Mouse (Mus musculus): ENCODE measurements around the gene Mybpc3. TPM values are rescaled to one million over a fixed set of nuclear protein-coding genes. Genes with fewer than 3 reads are reported as not detected.

Gene Mybpc3
- total RNA-seq (2017) = 0.09 and 0.15 TPM in 2 replicates

GRCm38 (mm10) chr2:91117585-91118275 lies at the start of gene Mybpc3:
Gene Mybpc3, plus strand, starts transcription at chr2:91118144.
- no peak for ATAC-seq (replicated peaks; ENCODE audit: low read depth, poor library complexity, severe bottlenecking)

- no peak for ATAC-seq (replicated peaks; ENCODE audit: low read depth, poor library complexity, severe bottlenecking)
Observed at GRCm38 (mm10) chr2:91068162-91068871, 49.6 kb upstream of the Mybpc3 start.

- no peak for ATAC-seq (replicated peaks; ENCODE audit: low read depth, poor library complexity, severe bottlenecking)
Observed at GRCm38 (mm10) chr2:91068872-91069165, 49.1 kb upstream of the Mybpc3 start.

GRCm38 (mm10) chr2:91069306-91070000 lies 48.5 kb upstream of the Mybpc3 start:
- ATAC-seq (replicated peaks; ENCODE audit: low read depth, poor library complexity, severe bottlenecking) = no peak

DNA sequence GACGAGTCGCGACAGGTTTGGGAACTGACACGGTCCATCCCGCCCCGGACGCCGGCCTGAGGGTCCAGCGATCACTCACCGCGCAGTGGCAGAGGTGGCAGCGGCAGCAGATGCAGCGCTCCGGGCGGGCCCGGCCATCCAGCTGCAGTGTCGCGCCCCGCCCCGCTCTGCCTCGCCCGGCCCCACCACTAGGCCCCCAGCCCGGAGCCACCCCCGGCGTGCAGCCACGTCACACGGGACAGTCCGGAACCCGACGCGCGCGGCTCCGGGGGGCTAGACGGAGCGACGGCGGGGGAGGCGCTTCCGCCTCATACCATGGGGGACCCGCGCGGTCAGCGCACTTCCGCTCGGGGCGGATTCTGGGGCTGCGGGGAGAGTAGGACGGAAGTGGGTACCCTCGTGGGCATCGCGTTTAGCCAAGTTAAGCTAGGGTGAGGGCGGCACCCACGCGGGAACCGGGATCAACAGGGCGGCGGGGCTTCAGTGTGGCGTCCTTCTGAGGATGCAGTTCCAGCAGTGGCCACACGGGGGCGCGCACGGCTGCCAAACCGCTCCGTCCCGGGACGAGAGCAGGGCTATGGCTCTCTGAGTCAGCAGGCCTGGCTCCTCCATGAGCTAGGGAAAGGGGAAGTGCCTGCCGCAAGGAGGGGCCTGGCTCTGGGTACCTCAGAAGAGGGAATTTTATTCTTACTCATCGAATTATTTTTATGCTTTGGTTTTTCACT lies 47.7 kb upstream of the Mybpc3 start, which contains the start of gene Slc39a13:
Gene Slc39a13, minus strand, starts transcription at position 342 of the 725 bp plus-strand sequence.
- ATAC-seq (replicated peaks; ENCODE audit: low read depth, poor library complexity, severe bottlenecking) = peak; percentile 92

DNA sequence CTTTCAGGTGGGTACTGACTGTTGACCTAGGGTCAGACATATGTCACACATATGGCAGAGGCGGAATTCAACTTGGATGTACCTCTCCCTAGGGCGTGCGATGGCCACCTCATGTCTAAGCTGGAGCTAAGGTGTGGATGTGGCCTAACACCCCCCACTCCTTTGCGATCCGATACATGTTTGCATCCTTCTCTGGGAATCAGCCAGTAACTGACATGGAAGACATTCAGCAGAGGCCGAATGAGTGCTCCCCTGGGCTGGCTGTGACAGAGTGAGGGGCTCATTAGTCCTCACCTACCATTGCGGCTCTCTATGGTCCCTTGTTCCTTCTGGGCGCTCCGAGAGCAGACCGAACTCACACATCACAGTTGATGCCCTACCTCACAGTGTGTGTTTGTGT lies 46.9 kb upstream of the Mybpc3 start:
- ATAC-seq (replicated peaks; ENCODE audit: low read depth, poor library complexity, severe bottlenecking) = no peak

DNA sequence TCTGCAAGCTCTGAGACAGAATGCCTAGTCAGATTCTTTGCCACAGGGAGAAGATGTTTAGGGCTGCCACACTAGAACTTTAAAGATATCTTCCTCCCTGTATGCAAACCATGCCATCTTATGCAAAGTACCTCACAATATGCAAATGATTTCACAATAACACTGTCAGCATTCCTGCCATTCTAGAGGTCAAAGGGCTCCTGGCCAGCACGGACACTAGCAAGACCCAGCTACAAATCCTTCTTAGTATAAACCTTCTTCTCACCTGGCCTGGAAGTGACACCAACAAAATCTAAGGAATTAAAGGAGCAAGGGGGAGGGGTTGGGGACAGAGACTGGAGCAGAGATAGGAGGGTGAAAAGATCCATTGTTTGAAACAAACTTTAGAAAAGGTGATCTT lies 45.9 kb upstream of the Mybpc3 start:
- no peak for ATAC-seq (replicated peaks; ENCODE audit: low read depth, poor library complexity, severe bottlenecking)

GRCm38 (mm10) chr2:91077957-91078313 lies 40.0 kb upstream of the Mybpc3 start:
- ATAC-seq (replicated peaks; ENCODE audit: low read depth, poor library complexity, severe bottlenecking) = no peak

- ATAC-seq (replicated peaks; ENCODE audit: low read depth, poor library complexity, severe bottlenecking) = peak; percentile 16
Observed at GRCm38 (mm10) chr2:91078314-91079025, 39.5 kb upstream of the Mybpc3 start.

DNA sequence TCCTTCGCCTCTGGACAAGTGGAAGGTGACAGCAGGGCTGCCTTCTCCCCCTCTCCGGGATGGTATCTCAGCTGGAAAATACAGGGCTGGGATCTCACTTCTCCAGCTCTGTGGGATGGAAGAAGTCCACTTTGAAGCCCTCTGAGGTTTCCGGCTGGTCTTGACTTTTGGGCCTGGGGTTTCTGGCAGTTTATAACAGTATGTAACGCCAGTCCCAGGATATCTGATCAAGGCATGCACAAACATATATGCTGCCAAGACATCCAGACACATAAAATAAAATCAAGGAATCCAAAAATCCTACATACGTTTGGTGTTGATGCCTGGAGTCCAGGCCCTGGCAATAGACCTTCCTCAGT lies 38.9 kb upstream of the Mybpc3 start:
- ATAC-seq (replicated peaks; ENCODE audit: low read depth, poor library complexity, severe bottlenecking) = no peak

GRCm38 (mm10) chr2:91080784-91081513 lies 37.0 kb upstream of the Mybpc3 start:
- ATAC-seq (replicated peaks; ENCODE audit: low read depth, poor library complexity, severe bottlenecking) = peak; percentile 24

DNA sequence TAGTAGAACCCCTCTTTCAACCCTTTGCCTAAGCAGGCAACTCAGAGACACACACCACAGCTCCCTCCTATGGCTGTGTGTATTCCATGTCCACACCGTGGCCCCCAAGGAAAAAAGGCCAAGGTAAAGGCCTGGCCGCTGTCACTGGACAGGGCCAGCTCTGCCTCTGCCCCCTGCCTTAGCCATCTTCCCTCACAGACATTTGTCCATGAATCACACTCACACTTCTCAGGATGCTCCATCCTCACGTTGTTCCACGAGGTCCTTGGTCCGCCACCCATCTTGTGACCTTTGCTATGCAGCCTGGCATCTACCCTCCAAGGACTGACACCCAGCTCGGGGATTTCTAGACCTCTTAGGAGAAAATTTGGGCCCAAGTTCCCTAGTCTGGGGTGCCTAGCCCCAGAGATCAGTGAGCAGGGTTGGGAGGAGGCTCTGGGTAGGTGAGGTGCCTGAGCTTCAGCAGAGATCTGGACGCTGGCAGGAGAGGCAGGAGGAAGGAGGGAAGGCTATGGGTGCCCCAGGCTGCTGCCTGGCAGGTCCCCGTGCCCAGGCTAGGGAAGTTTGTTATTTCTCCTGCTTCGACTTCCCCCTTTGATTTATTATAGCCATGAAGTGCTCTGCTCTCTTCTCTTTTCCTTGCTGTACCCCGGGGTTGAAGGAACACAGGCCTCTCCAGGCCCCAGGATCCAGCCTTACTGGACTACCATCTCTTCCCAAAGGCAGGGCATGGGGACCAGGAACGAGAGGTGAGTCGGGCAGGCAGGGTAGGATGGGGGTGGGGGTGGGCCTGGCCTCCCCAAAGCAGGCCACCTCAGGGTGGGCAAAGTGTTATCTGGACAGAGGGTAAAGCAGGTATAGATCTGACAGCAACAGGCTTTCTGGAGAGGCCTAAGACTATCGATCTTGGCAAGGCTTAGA lies 35.9 kb upstream of the Mybpc3 start, which contains the start of gene Spi1:
Gene Spi1, plus strand, starts transcription at position 616 of the 921 bp plus-strand sequence.
- ATAC-seq (replicated peaks; ENCODE audit: low read depth, poor library complexity, severe bottlenecking) = no peak

DNA sequence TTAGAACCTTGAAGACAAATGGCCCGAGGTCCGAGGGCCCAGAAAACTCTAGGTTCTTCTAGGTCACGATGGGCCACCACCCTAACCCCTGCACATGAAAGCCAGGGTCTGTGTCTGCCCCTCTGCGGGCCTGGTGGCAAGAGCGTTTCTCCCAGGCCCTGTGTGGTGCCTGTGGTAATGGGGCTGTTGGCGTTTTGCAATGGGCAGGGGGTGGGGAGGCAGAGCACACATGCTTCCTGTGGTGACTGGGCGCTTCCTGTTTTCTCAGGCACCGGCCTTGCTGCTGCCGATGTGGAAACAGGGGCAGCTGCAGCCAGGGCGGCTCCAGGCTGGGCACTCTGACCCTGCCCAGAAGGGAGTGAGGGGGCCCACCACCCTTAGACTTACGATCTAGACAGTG lies 35.1 kb upstream of the Mybpc3 start:
- ATAC-seq (replicated peaks; ENCODE audit: low read depth, poor library complexity, severe bottlenecking) = peak; percentile 77

GRCm38 (mm10) chr2:91083366-91083940 lies 34.5 kb upstream of the Mybpc3 start:
- ATAC-seq (replicated peaks; ENCODE audit: low read depth, poor library complexity, severe bottlenecking) = peak; percentile 1; the same call in 1 of the 2 replicates

DNA sequence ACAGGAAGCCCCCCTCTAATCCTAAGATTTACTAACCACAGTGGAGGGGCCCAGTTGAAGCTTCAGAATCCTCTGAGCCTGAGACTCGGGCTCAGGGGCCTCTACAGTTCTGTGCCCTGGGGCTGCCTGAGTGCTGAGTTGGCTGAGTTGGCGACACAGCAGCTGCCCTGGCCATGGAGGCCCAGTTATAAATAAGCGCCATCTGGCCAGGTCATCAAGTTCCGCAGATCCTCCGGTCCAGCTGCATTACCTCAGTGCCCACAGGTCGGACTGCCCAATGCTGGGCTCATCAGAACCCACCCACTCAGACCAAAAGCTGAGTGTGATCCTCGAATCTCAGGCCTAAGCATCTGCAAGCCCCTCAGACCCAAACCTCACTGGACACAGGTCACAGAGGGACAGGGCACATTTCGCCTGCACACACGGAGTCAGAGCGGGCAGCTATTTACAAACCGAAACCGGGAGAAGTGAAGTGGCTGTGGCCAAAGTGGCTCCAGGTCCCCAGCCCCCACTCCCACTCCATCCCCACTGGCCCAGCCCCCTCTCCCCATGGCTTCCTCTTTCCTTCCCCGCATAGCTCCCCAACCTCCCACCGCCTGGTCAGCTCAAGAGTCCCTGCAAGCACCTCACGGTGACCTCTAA lies 33.6 kb upstream of the Mybpc3 start:
- 0 out of 2 replicates have a peak, but pooled peaks have one; percentile 8 for ATAC-seq (replicated peaks; ENCODE audit: low read depth, poor library complexity, severe bottlenecking)

DNA sequence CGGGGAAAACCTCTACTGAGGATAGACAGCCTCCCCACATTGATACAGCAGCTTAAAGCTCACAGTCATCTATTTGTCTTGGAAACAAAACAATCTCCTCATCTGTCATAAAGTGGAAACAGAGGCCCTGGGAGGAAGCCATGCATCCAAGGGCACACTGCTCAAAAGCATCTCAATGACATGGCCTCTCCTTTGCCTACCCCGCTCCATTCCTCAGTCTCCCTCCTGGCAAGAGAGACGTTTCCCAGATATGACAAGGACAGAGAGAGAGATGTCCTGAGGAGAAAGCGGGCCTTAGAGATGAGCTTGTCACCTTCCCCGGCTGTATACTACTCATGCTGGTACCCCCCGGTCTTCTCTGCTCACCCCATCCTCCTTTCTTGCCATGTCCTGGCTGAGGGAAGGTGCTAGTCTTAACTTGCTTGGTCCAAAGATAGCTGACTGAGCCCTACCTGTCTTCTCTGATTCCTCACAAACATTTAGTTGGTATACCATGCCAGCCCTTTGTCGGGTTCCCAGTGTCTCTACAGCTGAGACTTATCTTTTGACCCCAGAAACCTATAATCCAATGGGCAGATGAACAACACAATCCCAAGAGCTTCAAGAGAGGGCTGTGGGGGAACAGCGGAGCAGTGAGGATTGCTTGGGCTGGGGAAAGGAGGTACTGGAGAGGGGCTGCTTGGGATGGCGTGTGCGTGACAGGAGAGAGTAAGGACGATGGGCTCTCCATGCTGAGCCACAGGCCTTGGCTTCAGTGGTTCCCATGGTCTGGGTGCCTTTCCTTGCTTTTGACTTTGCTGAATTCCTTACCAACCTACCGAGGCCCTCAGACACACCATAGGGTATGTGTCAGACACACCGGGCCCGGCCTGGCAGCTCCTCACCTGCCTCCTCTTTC lies 32.2 kb upstream of the Mybpc3 start:
- ATAC-seq (replicated peaks; ENCODE audit: low read depth, poor library complexity, severe bottlenecking) = no peak

Measured in common myeloid progenitor, adult 5-6 weeks (primary cell).